ENCODE assay signal across 9 mouse cellular contexts in the genomic region with DNA sequence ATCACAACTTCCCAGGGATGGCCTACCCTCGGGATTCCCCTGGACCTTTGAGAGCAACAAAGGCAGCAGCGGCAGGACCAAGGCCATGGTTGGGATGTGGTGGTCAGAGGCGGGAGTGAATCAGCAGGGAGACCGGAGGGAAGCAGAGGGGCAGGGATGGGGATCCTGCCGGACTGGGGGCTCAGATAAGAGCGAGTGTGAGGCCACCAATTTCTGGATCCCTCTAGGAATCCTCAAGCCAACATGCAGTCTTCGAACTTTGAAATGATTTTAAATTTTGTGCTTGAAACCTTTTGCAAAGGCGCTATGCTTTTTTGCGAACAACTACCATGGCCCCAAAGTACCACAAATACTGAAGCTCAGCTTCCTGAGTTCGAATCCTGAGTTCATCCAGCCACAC. TPM values are rescaled to one million over a fixed set of nuclear protein-coding genes. Genes with fewer than 3 reads are reported as not detected.
A peak's percentile ranks its signal among the peaks of the same experiment; 100 is the strongest.
DNase-seq lines count a peak whose midpoint lies in the region; ATAC-seq and TF ChIP-seq lines count a peak whose summit lies in the region.
"Had no signal": no experiment of that assay in that cellular context is flagged by ENCODE, and none has a peak within 500 bp of the region (broad histone marks: within the 10 kb centered on the region; RNA-seq: fewer than 3 reads in every experiment).

Gene Mpig6b, minus strand, starts transcription at position 101 of the 400 bp plus-strand sequence.

- H3K4me1 ChIP-seq in heart, embryonic 12.5 days (replicated peaks) = peaks cover 23% of the 10 kb centered on the region
- H3K4me1 ChIP-seq in ES-Bruce4 (ENCODE audit: control insufficient read depth, insufficient read depth, low read length) = peaks cover 6% of the 10 kb centered on the region
- H3K4me1 ChIP-seq in hindbrain, embryonic 10.5 days (replicated peaks) = peaks cover 38% of the 10 kb centered on the region
- H3K4me1 ChIP-seq in liver, postnatal 0 days (ENCODE audit: insufficient read depth) = peaks cover 13% of the 10 kb centered on the region

- peak within 1 kb of the TSS; percentile 73 for H3K4me2 ChIP-seq in heart, embryonic 12.5 days
- H3K4me2 ChIP-seq in liver, postnatal 0 days (ENCODE audit: low read depth, low read length) = peak within 1 kb of the TSS; percentile 79

- no peaks in the 10 kb centered on the region for H3K9me3 ChIP-seq in heart, embryonic 12.5 days (replicated peaks)
- no peaks in the 10 kb centered on the region for H3K9me3 ChIP-seq in ES-Bruce4 (replicated peaks; ENCODE audit: control insufficient read depth, insufficient read depth, low read length, poor library complexity, severe bottlenecking)
- H3K9me3 ChIP-seq in hindbrain, embryonic 10.5 days = no peaks in the 10 kb centered on the region
- H3K9me3 ChIP-seq in liver, postnatal 0 days (ENCODE audit: low read length) = no peaks in the 10 kb centered on the region

- intact Hi-C loops in left cerebral cortex, adult 2 months (cut with DNase I) = no loop called here

- no peak within 1 kb of the TSS for H3K27ac ChIP-seq in heart, embryonic 12.5 days (ENCODE audit: poor library complexity, severe bottlenecking)
- H3K27ac ChIP-seq in ES-Bruce4 (ENCODE audit: insufficient read depth, low read length) = peak within 1 kb of the TSS; percentile 76
- H3K27ac ChIP-seq in hindbrain, embryonic 10.5 days = peak within 1 kb of the TSS; percentile 81
- H3K27ac ChIP-seq in liver, postnatal 0 days (ENCODE audit: low read depth) = no peak within 1 kb of the TSS
- H3K27ac ChIP-seq in left cerebral cortex, adult 2 months = no peak within 1 kb of the TSS

- 36% methylated on average over 10 of the region's 10 CpGs for WGBS in heart, embryonic 12.5 days
- 42% methylated on average over 10 of the region's 10 CpGs for WGBS in hindbrain, embryonic 10.5 days
- WGBS in liver, postnatal 0 days (ENCODE audit: insufficient replicate concordance) = 44% methylated on average over 10 of the region's 10 CpGs

- TF ChIP-seq CTCF in ES-Bruce4 (IDR thresholded peaks at IDR 0.05; ENCODE audit: low read depth, low read length) = no peak
- TF ChIP-seq CTCF in liver, postnatal 0 days (IDR thresholded peaks at IDR 0.05; ENCODE audit: low read depth) = no peak
- TF ChIP-seq CTCF in left cerebral cortex, adult 2 months (IDR thresholded peaks at IDR 0.05) = no peak

- ATAC-seq in heart, embryonic 12.5 days (ENCODE audit: insufficient number of reproducible peaks, low FRiP score) = no peak
- ATAC-seq in liver, postnatal 0 days = no peak

- peaks cover 68% of the 10 kb centered on the region for H3K27me3 ChIP-seq in heart, embryonic 12.5 days (replicated peaks)
- no peaks in the 10 kb centered on the region for H3K27me3 ChIP-seq in ES-Bruce4 (ENCODE audit: control insufficient read depth, insufficient read depth, low read length, poor library complexity, severe bottlenecking)
- H3K27me3 ChIP-seq in hindbrain, embryonic 10.5 days (ENCODE audit: insufficient read depth, poor library complexity, severe bottlenecking) = peaks cover 68% of the 10 kb centered on the region
- peaks cover 51% of the 10 kb centered on the region for H3K27me3 ChIP-seq in liver, postnatal 0 days (ENCODE audit: insufficient read depth, low read length)

- no peak for DNase-seq in heart, adult 18-20 months
- DNase-seq in hindbrain, embryonic 10.5 days (ENCODE audit: low spot score) = no peak
- DNase-seq in liver, postnatal 0 days = no peak
- DNase-seq in left cerebral cortex, adult 2 months (ENCODE audit: extremely low spot score in 1 of 2, low spot score in 2 of 2) = no peak
- DNase-seq in frontal cortex, postnatal 25 days (ENCODE audit: low spot score in 2 of 2) = no peak
- DNase-seq in ovary, postnatal 36 days (ENCODE audit: low spot score) = no peak
- DNase-seq: gastrocnemius, postnatal 36 days had no signal

- H3K36me3 ChIP-seq in heart, embryonic 12.5 days = peaks cover 21% of the 10 kb centered on the region
- H3K36me3 ChIP-seq in ES-Bruce4 (ENCODE audit: control insufficient read depth, insufficient read depth, low read length, poor library complexity, severe bottlenecking) = no peaks in the 10 kb centered on the region
- H3K36me3 ChIP-seq in hindbrain, embryonic 10.5 days = peaks cover 24% of the 10 kb centered on the region
- H3K36me3 ChIP-seq in liver, postnatal 0 days (replicated peaks; ENCODE audit: insufficient read depth, low read length) = 0 out of 2 replicates have a peak, but pooled peaks cover 2% of the 10 kb centered on the region

- H3K4me3 ChIP-seq in heart, embryonic 12.5 days = peak within 1 kb of the TSS; percentile 38
- H3K4me3 ChIP-seq in ES-Bruce4 (ENCODE audit: low read depth, low read length) = peak within 1 kb of the TSS; percentile 79
- H3K4me3 ChIP-seq in hindbrain, embryonic 10.5 days = peak within 1 kb of the TSS; percentile 54
- H3K4me3 ChIP-seq in liver, postnatal 0 days (ENCODE audit: low read depth, low read length) = peak within 1 kb of the TSS; percentile 46
- H3K4me3 ChIP-seq in left cerebral cortex, adult 2 months = no peak within 1 kb of the TSS

- H3K9ac ChIP-seq in heart, embryonic 12.5 days = peak within 1 kb of the TSS; percentile 54
- peak within 1 kb of the TSS; percentile 64 for H3K9ac ChIP-seq in ES-Bruce4 (ENCODE audit: low read depth, poor library complexity, severe bottlenecking)
- H3K9ac ChIP-seq in liver, postnatal 0 days (replicated peaks) = peak within 1 kb of the TSS; percentile 22; the same call in 1 of the 2 replicates

- no peak for TF ChIP-seq EP300 in ES-Bruce4 (IDR thresholded peaks at IDR 0.05; ENCODE audit: insufficient read depth, low read depth, low read length)
- no peak for TF ChIP-seq EP300 in liver, postnatal 0 days (IDR thresholded peaks at IDR 0.05; ENCODE audit: low read depth)

- TF ChIP-seq POLR2A in ES-Bruce4 (IDR thresholded peaks at IDR 0.05; ENCODE audit: insufficient read depth, low read length) = no peak

RNA-seq across cellular contexts. Expression of gene Mpig6b, which starts in this region (rescaled TPM):
- 1.2 and 2.0 TPM in 2 replicates for polyA plus RNA-seq in heart, embryonic 12.5 days (2016; fragmentation: Nextera tagmentation; extraction: Ambion mirVana)
- total RNA-seq in heart, adult 18-20 months (2021) = under 1 TPM; 0.31 to 0.87 TPM
- 2.8 and 3.3 TPM in 2 replicates for polyA plus RNA-seq in ES-Bruce4 (2011; ENCODE audit: insufficient read depth, insufficient read length, low read depth, missing spikeins)
- 0.76 and 1.1 TPM in 2 replicates for polyA plus RNA-seq in hindbrain, embryonic 10.5 days (2016; fragmentation: Nextera tagmentation; extraction: Ambion mirVana)
- polyA plus RNA-seq in liver, postnatal 0 days (2015; fragmentation: Nextera tagmentation; extraction: Ambion mirVana) = 6.5 and 7.1 TPM in 2 replicates
- total RNA-seq in left cerebral cortex, adult 2 months (2021) = not detected
- total RNA-seq: gastrocnemius, postnatal 36 days had no signal

Comparison
In these comparisons a context has a peak if more than half of its experiments do, and no peak if none do; other contexts are left out.
1. H3K27ac ChIP-seq: peak in ES-Bruce4 (single experiment) and hindbrain, embryonic 10.5 days (single experiment); none in heart, embryonic 12.5 days (single experiment), liver, postnatal 0 days (single experiment) and left cerebral cortex, adult 2 months (single experiment).
2. Peak in every context shown above with its lines, with median percentiles within 50 percentile points of each other: H3K9ac ChIP-seq.